Mouse (Mus musculus) hindbrain, embryonic 16.5 days (tissue): ENCODE measurements around the gene Mgat4b. TPM values are rescaled to one million over a fixed set of nuclear protein-coding genes. Genes with fewer than 3 reads are reported as not detected.

Source experiments
- ATAC-seq: fragments of 200-750 bp; cut with Nextera tagmentation; 2 replicates; pipeline ENCODE4 v1.8.0; 2017; ENCODE audit warnings: moderate TSS enrichment, moderate library complexity
- H3K27ac ChIP-seq: fragments of 300-500 bp; sonication (generic); 2 replicates; pipeline ENCODE4 v1.5.1; 2014; ENCODE audit warnings: low read depth, mild to moderate bottlenecking, control low read depth, low read length, moderate library complexity
- H3K27me3 ChIP-seq: fragments of 300-500 bp; sonication (generic); replicated peaks from 2 replicates; pipeline ENCODE4 v1.6.1; 2014; ENCODE audit warnings: low read length; ENCODE audit not compliant: control insufficient read depth, insufficient read depth
- H3K36me3 ChIP-seq: fragments of 300-500 bp; sonication (generic); 2 replicates; pipeline ENCODE4 v1.6.1; 2014; ENCODE audit warnings: mild to moderate bottlenecking, low read length, moderate library complexity, mixed read lengths; ENCODE audit not compliant: control insufficient read depth, insufficient read depth
- H3K4me1 ChIP-seq: fragments of 300-500 bp; sonication (generic); 2 replicates; pipeline ENCODE4 v1.6.1; 2014; ENCODE audit warnings: low read depth, low read length; ENCODE audit not compliant: control insufficient read depth, insufficient read depth
- H3K4me2 ChIP-seq: fragments of 300-500 bp; sonication (generic); 2 replicates; pipeline ENCODE4 v1.6.1; 2014; ENCODE audit warnings: mild to moderate bottlenecking, low read length, control low read depth, moderate library complexity
- H3K4me3 ChIP-seq: fragments of 300-500 bp; sonication (generic); 2 replicates; pipeline ENCODE4 v1.5.1; 2014; ENCODE audit warnings: mild to moderate bottlenecking, low read length, control low read depth, moderate library complexity
- H3K9ac ChIP-seq: fragments of 300-500 bp; sonication (generic); 2 replicates; pipeline ENCODE4 v1.6.1; 2014; ENCODE audit warnings: low read depth, mild to moderate bottlenecking, control low read depth, low read length, moderate library complexity
- H3K9me3 ChIP-seq: fragments of 300-500 bp; sonication (generic); 2 replicates; pipeline ENCODE4 v1.6.1; 2014; ENCODE audit warnings: mild to moderate bottlenecking, low read length, moderate library complexity; ENCODE audit not compliant: control insufficient read depth
- WGBS: fragments of 180-500 bp; shearing (Covaris S2); extraction: QIAGEN DNeasy Blood & Tissue Kit; methylation state at CpG from one replicate; pipeline ENCODE4 v1.1.7; 2014; 5-methylcytosine and 5-hydroxymethylcytosine counted together
- polyA plus RNA-seq: library from polyadenylated mRNA; unstranded; fragments of >200 nt; fragmentation: Nextera tagmentation; extraction: Ambion mirVana; gene quantifications from 2 replicates; pipeline ENCODE4 v1.2.1, GENCODE M21; 2015

Mgat4b gene
- polyA plus RNA-seq, 1 experiment from 2014 or later: 15.6 TPM

DNA sequence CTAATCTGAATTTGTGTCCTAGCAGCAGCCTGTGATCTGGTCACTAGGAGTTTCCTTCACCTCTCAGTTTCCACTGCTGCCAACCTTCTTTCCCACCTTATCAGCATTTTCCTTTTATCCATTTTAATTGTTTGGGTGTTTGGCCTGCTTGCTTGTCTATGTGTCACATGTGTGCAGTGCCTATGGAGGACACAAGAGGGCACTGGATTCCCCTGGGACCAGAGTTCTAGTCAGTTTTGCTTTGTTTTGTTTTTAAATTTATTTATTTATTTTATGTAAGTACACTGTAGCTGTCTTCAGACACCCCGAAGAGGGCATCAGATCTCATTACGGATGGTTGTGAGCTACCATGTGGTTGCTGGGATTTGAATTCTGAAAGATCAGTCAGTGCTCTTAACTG lies 58.5 kb downstream of the Mgat4b start:
- no peak overlapping the region for H3K4me3 ChIP-seq
- no peak overlapping the region for H3K27ac ChIP-seq
- no peak overlapping the region for H3K4me2 ChIP-seq
- H3K9me3 ChIP-seq: no peaks in the 10 kb centered on the region
- peaks cover 11% of the 10 kb centered on the region for H3K36me3 ChIP-seq
- ATAC-seq: no peak
- no peak overlapping the region for H3K9ac ChIP-seq
- H3K4me1 ChIP-seq: no peaks in the 10 kb centered on the region
- 86% methylated on average over 2 of the region's 2 CpGs for WGBS
- no peaks in the 10 kb centered on the region for H3K27me3 ChIP-seq

GRCm38 (mm10) chr11:50269885-50270284 lies 59.2 kb downstream of the Mgat4b start:
- no peak overlapping the region for H3K27ac ChIP-seq
- H3K4me1 ChIP-seq: no peaks in the 10 kb centered on the region
- no peak overlapping the region for H3K4me3 ChIP-seq
- no peaks in the 10 kb centered on the region for H3K27me3 ChIP-seq
- H3K36me3 ChIP-seq: peaks cover 8% of the 10 kb centered on the region
- no peak overlapping the region for H3K4me2 ChIP-seq
- ATAC-seq: no peak
- no peak overlapping the region for H3K9ac ChIP-seq
- no peaks in the 10 kb centered on the region for H3K9me3 ChIP-seq
- WGBS: 100% methylated on average over 1 of the region's 1 CpGs

DNA sequence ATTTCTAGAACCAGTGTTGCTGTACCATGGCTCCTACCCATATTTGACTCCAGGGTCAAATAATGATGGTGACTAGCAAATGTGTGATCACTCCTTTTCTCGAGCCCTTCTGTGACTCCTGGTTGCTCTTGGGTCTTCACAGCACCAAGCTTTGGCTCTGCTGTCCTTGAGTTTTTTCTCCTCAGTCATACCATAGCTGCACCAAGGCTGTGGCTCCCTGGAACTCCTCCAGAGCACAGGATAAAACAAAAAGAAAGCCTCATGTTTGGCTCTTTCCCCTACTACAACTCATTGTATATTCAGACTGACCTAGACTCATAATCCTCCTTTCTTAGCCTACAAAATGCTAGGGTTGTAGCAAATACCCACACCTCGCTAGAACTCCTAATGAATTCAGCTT lies 62.1 kb downstream of the Mgat4b start:
- H3K4me2 ChIP-seq: no peak overlapping the region
- H3K9ac ChIP-seq: no peak overlapping the region
- WGBS: 76% methylated on average over 2 of the region's 2 CpGs
- no peaks in the 10 kb centered on the region for H3K9me3 ChIP-seq
- ATAC-seq: no peak
- no peaks in the 10 kb centered on the region for H3K27me3 ChIP-seq
- H3K36me3 ChIP-seq: no peaks in the 10 kb centered on the region
- H3K4me3 ChIP-seq: no peak overlapping the region
- no peaks in the 10 kb centered on the region for H3K4me1 ChIP-seq
- no peak overlapping the region for H3K27ac ChIP-seq

DNA sequence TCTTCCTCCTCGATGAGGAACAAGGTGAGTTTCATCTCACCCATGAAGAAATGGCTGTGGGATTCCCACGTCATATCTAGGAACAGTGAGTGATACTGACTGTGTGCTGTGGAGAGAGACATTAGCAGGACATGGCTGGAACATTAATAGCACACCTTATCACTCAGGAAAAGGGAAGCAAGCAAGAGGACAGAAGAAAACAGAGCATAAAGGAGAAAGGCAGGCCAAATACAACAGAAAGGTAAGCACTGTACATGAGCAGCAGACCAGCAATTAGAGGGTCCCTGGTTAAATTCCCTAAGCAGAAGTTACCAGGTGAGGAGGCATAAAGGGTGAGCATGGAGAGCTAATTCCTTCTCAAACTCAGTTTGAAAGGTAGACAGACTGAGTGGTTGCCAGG lies 64.4 kb downstream of the Mgat4b start:
- H3K4me2 ChIP-seq: no peak overlapping the region
- no peaks in the 10 kb centered on the region for H3K36me3 ChIP-seq
- no peak overlapping the region for H3K4me3 ChIP-seq
- no peak overlapping the region for H3K9ac ChIP-seq
- 90% methylated on average over 2 of the region's 2 CpGs for WGBS
- ATAC-seq: no peak
- no peaks in the 10 kb centered on the region for H3K4me1 ChIP-seq
- no peak overlapping the region for H3K27ac ChIP-seq
- H3K27me3 ChIP-seq: no peaks in the 10 kb centered on the region
- H3K9me3 ChIP-seq: no peaks in the 10 kb centered on the region

- no peaks in the 10 kb centered on the region for H3K9me3 ChIP-seq
- H3K27ac ChIP-seq: no peak overlapping the region
- no peak overlapping the region for H3K9ac ChIP-seq
- no peaks in the 10 kb centered on the region for H3K27me3 ChIP-seq
- 78% methylated on average over 5 of the region's 5 CpGs for WGBS
- ATAC-seq: no peak
- H3K36me3 ChIP-seq: no peaks in the 10 kb centered on the region
- no peaks in the 10 kb centered on the region for H3K4me1 ChIP-seq
- no peak overlapping the region for H3K4me3 ChIP-seq
- no peak overlapping the region for H3K4me2 ChIP-seq
Observed at GRCm38 (mm10) chr11:50275568-50276151, 65.0 kb downstream of the Mgat4b start.

- Histone ChIP-seq H3K27ac (no peak overlapping the region), H3K4me1 (no peaks in the 10 kb centered on the region), H3K36me3 (no peaks in the 10 kb centered on the region), H3K27me3 (no peaks in the 10 kb centered on the region), H3K9me3 (no peaks in the 10 kb centered on the region), H3K4me3 (no peak overlapping the region), H3K4me2 (no peak overlapping the region), H3K9ac (no peak overlapping the region)
- no peak for ATAC-seq
Observed at GRCm38 (mm10) chr11:50277025-50277424, 66.3 kb downstream of the Mgat4b start.

GRCm38 (mm10) chr11:50277706-50278105 lies 67.0 kb downstream of the Mgat4b start:
- 86% methylated on average over 6 of the region's 6 CpGs for WGBS
- no peak for ATAC-seq
- no peaks in the 10 kb centered on the region for H3K9me3 ChIP-seq
- H3K9ac ChIP-seq: no peak overlapping the region
- H3K27me3 ChIP-seq: no peaks in the 10 kb centered on the region
- H3K4me2 ChIP-seq: no peak overlapping the region
- no peaks in the 10 kb centered on the region for H3K36me3 ChIP-seq
- H3K27ac ChIP-seq: no peak overlapping the region
- H3K4me1 ChIP-seq: no peaks in the 10 kb centered on the region
- no peak overlapping the region for H3K4me3 ChIP-seq

- no peak overlapping the region for H3K27ac ChIP-seq
- H3K27me3 ChIP-seq: no peaks in the 10 kb centered on the region
- no peaks in the 10 kb centered on the region for H3K9me3 ChIP-seq
- H3K36me3 ChIP-seq: no peaks in the 10 kb centered on the region
- no peak overlapping the region for H3K4me2 ChIP-seq
- no peak overlapping the region for H3K9ac ChIP-seq
- no peak overlapping the region for H3K4me3 ChIP-seq
- no peak for ATAC-seq
- WGBS: 86% methylated on average over 4 of the region's 4 CpGs
- no peaks in the 10 kb centered on the region for H3K4me1 ChIP-seq
Observed at GRCm38 (mm10) chr11:50279005-50279404, 68.3 kb downstream of the Mgat4b start.

- no peak for ATAC-seq
- 59% methylated on average over 1 of the region's 1 CpGs for WGBS
- Histone ChIP-seq H3K9ac (no peak overlapping the region), H3K27me3 (no peaks in the 10 kb centered on the region), H3K4me1 (no peaks in the 10 kb centered on the region), H3K4me3 (no peak overlapping the region), H3K36me3 (no peaks in the 10 kb centered on the region), H3K4me2 (no peak overlapping the region), H3K9me3 (no peaks in the 10 kb centered on the region), H3K27ac (no peak overlapping the region)
Observed at GRCm38 (mm10) chr11:50280053-50280452, 69.4 kb downstream of the Mgat4b start.
